Mouse (Mus musculus): ENCODE data around the gene Smarca2. TPM values are rescaled to one million over a fixed set of nuclear protein-coding genes. Genes with fewer than 3 reads are reported as not detected.

The Smarca2 gene
- polyA plus RNA-seq (2012; rRNA removed): 37.1 and 40.2 TPM in 2 replicates

GRCm38 (mm10) chr19:26604755-26605300 is at the start of gene Smarca2:
Gene Smarca2, plus strand, starts transcription at chr19:26605050.
- no peak for DNase-seq (ENCODE audit: low read depth)

GRCm38 (mm10) chr19:26564850-26565249 is 40.0 kb upstream of the Smarca2 start:
- no peak for DNase-seq (ENCODE audit: low read depth)

- DNase-seq (ENCODE audit: low read depth): no peak
Observed at GRCm38 (mm10) chr19:26566109-26566508, 38.7 kb upstream of the Smarca2 start.

- peak; percentile 63 for DNase-seq (ENCODE audit: low read depth)
Observed at GRCm38 (mm10) chr19:26568236-26568635, 36.6 kb upstream of the Smarca2 start.

GRCm38 (mm10) chr19:26568941-26569340 is 35.9 kb upstream of the Smarca2 start:
- peak; percentile 79 for DNase-seq (ENCODE audit: low read depth)

- no peak for DNase-seq (ENCODE audit: low read depth)
Observed at GRCm38 (mm10) chr19:26569461-26569860, 35.4 kb upstream of the Smarca2 start.

- peak; percentile 59 for DNase-seq (ENCODE audit: low read depth)
Observed at GRCm38 (mm10) chr19:26579645-26580044, 25.2 kb upstream of the Smarca2 start.

- peak; percentile 41 for DNase-seq (ENCODE audit: low read depth)
Observed at GRCm38 (mm10) chr19:26580061-26580460, 24.8 kb upstream of the Smarca2 start.

- no peak for DNase-seq (ENCODE audit: low read depth)
Observed at GRCm38 (mm10) chr19:26594661-26595060, 10.2 kb upstream of the Smarca2 start.

GRCm38 (mm10) chr19:26601459-26601858 is 3.4 kb upstream of the Smarca2 start:
- DNase-seq (ENCODE audit: low read depth): no peak

- no peak for DNase-seq (ENCODE audit: low read depth)
Observed at GRCm38 (mm10) chr19:26603296-26603860, 1.5 kb upstream of the Smarca2 start.

GRCm38 (mm10) chr19:26603906-26604754 is 720 bp upstream of the Smarca2 start:
- DNase-seq (ENCODE audit: low read depth): no peak

GRCm38 (mm10) chr19:26605438-26606320 is 829 bp downstream of the Smarca2 start:
- no peak for DNase-seq (ENCODE audit: low read depth)

GRCm38 (mm10) chr19:26606321-26607155 is 1.7 kb downstream of the Smarca2 start:
- no peak for DNase-seq (ENCODE audit: low read depth)

- DNase-seq (ENCODE audit: low read depth): no peak
Observed at GRCm38 (mm10) chr19:26607156-26607536, 2.3 kb downstream of the Smarca2 start.

GRCm38 (mm10) chr19:26607551-26608433 is 2.9 kb downstream of the Smarca2 start:
- no peak for DNase-seq (ENCODE audit: low read depth)

- no peak for DNase-seq (ENCODE audit: low read depth)
Observed at GRCm38 (mm10) chr19:26608434-26608812, 3.6 kb downstream of the Smarca2 start.

GRCm38 (mm10) chr19:26609637-26610036 is 4.8 kb downstream of the Smarca2 start:
- DNase-seq (ENCODE audit: low read depth): no peak

GRCm38 (mm10) chr19:26612995-26613394 is 8.1 kb downstream of the Smarca2 start:
- no peak for DNase-seq (ENCODE audit: low read depth)

- no peak for DNase-seq (ENCODE audit: low read depth)
Observed at GRCm38 (mm10) chr19:26613665-26614064, 8.8 kb downstream of the Smarca2 start.

Measured in gonadal fat pad, adult 2 months (tissue).